Mouse (Mus musculus) intestine, embryonic 15.5 days (tissue): ENCODE data around the gene Gng7. TPM values are rescaled to one million over a fixed set of nuclear protein-coding genes. Genes with fewer than 3 reads are reported as not detected.

ENCODE experiments used
- ATAC-seq: fragments of 200-750 bp; cut with Nextera tagmentation; 2 replicates; pipeline ENCODE4 v1.8.0; 2017; ENCODE audit warnings: moderate TSS enrichment, moderate library complexity
- H3K27ac ChIP-seq: fragments of 300-500 bp; sonication (generic); 2 replicates; pipeline ENCODE4 v1.5.1; 2015; ENCODE audit warnings: mild to moderate bottlenecking, inconsistent platforms
- H3K27me3 ChIP-seq: fragments of 300-500 bp; sonication (generic); replicated peaks from 2 replicates; pipeline ENCODE4 v1.6.1; 2015; ENCODE audit warnings: inconsistent platforms
- H3K36me3 ChIP-seq: fragments of 300-500 bp; sonication (generic); 2 replicates; pipeline ENCODE4 v1.6.1; 2015; ENCODE audit warnings: inconsistent platforms
- H3K4me1 ChIP-seq: fragments of 300-500 bp; sonication (generic); replicated peaks from 2 replicates; pipeline ENCODE4 v1.6.1; 2015; ENCODE audit warnings: inconsistent platforms
- H3K4me2 ChIP-seq: fragments of 300-500 bp; sonication (generic); replicated peaks from 2 replicates; pipeline ENCODE4 v1.6.1; 2015; ENCODE audit warnings: mild to moderate bottlenecking, inconsistent platforms
- H3K4me3 ChIP-seq: fragments of 300-500 bp; sonication (generic); replicated peaks from 2 replicates; pipeline ENCODE4 v1.5.1; 2015; ENCODE audit warnings: inconsistent platforms
- H3K9ac ChIP-seq: fragments of 300-500 bp; sonication (generic); 2 replicates; pipeline ENCODE4 v1.6.1; 2015; ENCODE audit warnings: inconsistent platforms
- H3K9me3 ChIP-seq: fragments of 300-500 bp; sonication (generic); 2 replicates; pipeline ENCODE4 v1.6.1; 2016; ENCODE audit warnings: inconsistent platforms
- WGBS: fragments of 180-500 bp; shearing (Covaris S2); methylation state at CpG from one replicate; pipeline ENCODE4 v1.1.7; 2015; 5-methylcytosine and 5-hydroxymethylcytosine counted together
- polyA plus RNA-seq: library from polyadenylated mRNA; unstranded; fragments of >200 nt; fragmentation: Nextera tagmentation; extraction: Ambion mirVana; gene quantifications from 2 replicates; pipeline ENCODE4 v1.2.1, GENCODE M21; 2015

Gng7 gene
- polyA plus RNA-seq, 1 experiment from 2014 or later, result 4.7 TPM

GRCm38 (mm10) chr10:80928586-80929298, 86.0 kb downstream of the Gng7 start:
- peak overlapping the region; percentile 96 for H3K4me2 ChIP-seq
- H3K27ac ChIP-seq, result peak overlapping the region; percentile 87
- H3K27me3 ChIP-seq, result 0 out of 2 replicates have a peak, but pooled peaks cover 2% of the 10 kb centered on the region
- peak; percentile 66 for ATAC-seq
- H3K4me3 ChIP-seq, result peak overlapping the region; percentile 55
- no peaks in the 10 kb centered on the region for H3K36me3 ChIP-seq
- H3K9ac ChIP-seq, result peak overlapping the region; percentile 70
- under 1% methylated on average over 48 of the region's 48 CpGs for WGBS
- peaks cover 46% of the 10 kb centered on the region for H3K4me1 ChIP-seq
- H3K9me3 ChIP-seq, result no peaks in the 10 kb centered on the region

DNA sequence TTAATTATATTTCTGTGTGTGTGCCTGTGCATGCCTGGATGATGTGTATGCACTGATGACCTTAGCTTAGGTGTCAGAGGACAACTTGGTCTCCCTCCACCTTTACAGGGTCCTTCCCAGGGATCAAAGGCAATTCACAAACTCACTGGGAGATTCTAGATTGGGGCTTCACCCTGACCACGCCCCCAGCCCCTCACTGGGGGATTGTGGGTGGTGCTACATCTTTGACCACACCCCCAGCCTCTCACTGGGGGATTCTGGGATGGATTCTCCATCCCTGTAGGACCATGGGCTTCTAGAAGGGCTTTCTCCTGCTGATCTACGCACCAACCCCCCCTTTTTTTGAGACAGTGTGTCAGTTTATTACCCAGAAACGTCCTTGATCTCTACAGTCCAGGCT, 89.3 kb downstream of the Gng7 start:
- no peak for ATAC-seq
- no peak overlapping the region for H3K27ac ChIP-seq
- H3K36me3 ChIP-seq, result no peaks in the 10 kb centered on the region
- H3K4me3 ChIP-seq, result no peak overlapping the region
- H3K4me1 ChIP-seq, result peaks cover 19% of the 10 kb centered on the region
- 49% methylated on average over 3 of the region's 3 CpGs for WGBS
- no peaks in the 10 kb centered on the region for H3K27me3 ChIP-seq
- H3K4me2 ChIP-seq, result no peak overlapping the region
- H3K9me3 ChIP-seq, result no peaks in the 10 kb centered on the region
- no peak overlapping the region for H3K9ac ChIP-seq

- ATAC-seq, result peak; percentile 14; the same call in 1 of the 2 replicates
- Histone ChIP-seq H3K27ac (peak overlapping the region; percentile 65; the same call in 1 of the 2 replicates), H3K4me1 (peaks cover 14% of the 10 kb centered on the region; the same call in 1 of the 2 replicates), H3K9ac (peak overlapping the region; percentile 32; the same call in 1 of the 2 replicates), H3K4me3 (peak overlapping the region; percentile 23), H3K9me3 (no peaks in the 10 kb centered on the region), H3K36me3 (no peaks in the 10 kb centered on the region), H3K4me2 (peak overlapping the region; percentile 62), H3K27me3 (no peaks in the 10 kb centered on the region)
- 9% methylated on average over 16 of the region's 16 CpGs for WGBS
Measured at GRCm38 (mm10) chr10:80921923-80922322, 92.8 kb downstream of the Gng7 start.

DNA sequence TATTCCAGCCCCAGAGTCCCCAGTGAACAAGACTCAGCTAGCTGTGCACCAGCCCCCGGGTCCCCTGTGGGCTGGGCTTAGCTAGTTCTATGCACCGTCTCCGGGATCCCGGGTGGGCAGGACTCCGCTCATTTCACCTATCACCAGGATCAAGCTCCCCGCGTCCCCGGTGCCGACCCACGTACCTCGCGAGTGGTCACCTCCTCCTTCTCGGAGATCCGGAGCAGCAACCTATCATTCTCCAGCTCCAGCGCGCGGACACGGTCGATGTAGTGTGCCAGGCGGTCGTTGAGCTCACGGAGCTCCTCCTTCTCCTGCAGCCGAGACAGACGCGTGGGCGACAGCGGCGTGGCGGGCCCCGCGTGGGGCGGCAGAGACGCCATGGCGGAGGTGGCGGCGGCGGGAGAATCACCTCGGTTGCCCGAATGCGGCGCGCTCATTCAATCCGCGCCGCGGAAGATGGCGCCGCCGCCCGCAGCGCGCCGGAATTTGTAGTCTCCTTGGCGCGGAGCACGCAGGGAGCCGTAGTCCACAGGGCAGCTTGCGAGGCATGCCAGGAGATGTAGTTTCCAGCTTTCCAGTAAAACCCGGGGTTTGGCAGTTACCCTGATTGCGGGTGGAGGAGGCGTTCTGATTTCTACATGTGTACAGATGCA, 96.8 kb downstream of the Gng7 start, which contains the start of gene Lmnb2:
TSS of gene Lmnb2 (minus strand) at position 467 of the 656 bp plus-strand sequence.
- peak; percentile 55 for ATAC-seq
- under 1% methylated on average over 61 of the region's 61 CpGs for whole genome bisulfite sequencing
- no peaks in the 10 kb centered on the region for H3K27me3 ChIP-seq

DNA sequence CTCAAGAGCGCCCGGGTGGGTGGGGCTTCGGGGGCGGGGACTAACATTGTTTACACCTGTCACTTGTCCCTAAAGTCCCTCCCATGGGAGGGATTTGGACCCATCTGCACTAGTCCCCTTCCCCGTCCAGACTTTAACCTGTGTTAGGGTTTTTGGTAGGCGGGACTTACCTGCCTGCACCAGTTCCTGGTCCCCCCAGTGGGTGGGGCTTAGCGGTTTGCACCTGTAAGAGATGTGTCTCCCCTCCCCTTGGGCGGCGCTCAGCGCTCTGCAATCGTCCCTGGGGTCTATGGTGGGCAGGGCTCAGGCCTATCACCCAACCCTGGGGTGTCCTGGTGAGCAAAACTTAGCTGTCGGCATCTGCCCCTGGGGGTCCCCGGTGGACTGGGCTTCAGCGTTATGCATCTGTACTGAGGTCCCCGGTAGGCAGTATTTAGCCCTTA, 97.4 kb downstream of the Gng7 start:
- peaks cover 36% of the 10 kb centered on the region for H3K4me1 ChIP-seq
- H3K27ac ChIP-seq, result peak overlapping the region; percentile 72
- H3K36me3 ChIP-seq, result no peaks in the 10 kb centered on the region
- H3K9ac ChIP-seq, result peak overlapping the region; percentile 65
- peak overlapping the region; percentile 85 for H3K4me2 ChIP-seq
- peak overlapping the region; percentile 67 for H3K4me3 ChIP-seq
- no peaks in the 10 kb centered on the region for H3K9me3 ChIP-seq
- H3K27me3 ChIP-seq, result no peaks in the 10 kb centered on the region
- ATAC-seq, result peak; percentile 74
- WGBS, result 2% methylated on average over 15 of the region's 15 CpGs

More for the DNA sequence above, 96.8 kb downstream of the Gng7 start, which contains the start of gene Lmnb2:
- H3K4me2 ChIP-seq, result peak within 1 kb of the TSS; percentile 85
- no peaks in the 10 kb centered on the region for H3K36me3 ChIP-seq
- peak within 1 kb of the TSS; percentile 72 for H3K27ac ChIP-seq
- H3K9me3 ChIP-seq, result no peaks in the 10 kb centered on the region
- peak within 1 kb of the TSS; percentile 67 for H3K4me3 ChIP-seq
- peaks cover 36% of the 10 kb centered on the region for H3K4me1 ChIP-seq
- H3K9ac ChIP-seq, result peak within 1 kb of the TSS; percentile 65

GRCm38 (mm10) chr10:80915736-80916135, 99.0 kb downstream of the Gng7 start:
- Histone ChIP-seq H3K27me3 (no peaks in the 10 kb centered on the region), H3K4me1 (peaks cover 30% of the 10 kb centered on the region), H3K4me3 (no peak overlapping the region), H3K36me3 (0 out of 2 replicates have a peak, but pooled peaks cover 4% of the 10 kb centered on the region), H3K4me2 (no peak overlapping the region), H3K27ac (no peak overlapping the region), H3K9me3 (no peaks in the 10 kb centered on the region), H3K9ac (no peak overlapping the region)
- ATAC-seq, result no peak
- 85% methylated on average over 4 of the region's 4 CpGs for WGBS

DNA sequence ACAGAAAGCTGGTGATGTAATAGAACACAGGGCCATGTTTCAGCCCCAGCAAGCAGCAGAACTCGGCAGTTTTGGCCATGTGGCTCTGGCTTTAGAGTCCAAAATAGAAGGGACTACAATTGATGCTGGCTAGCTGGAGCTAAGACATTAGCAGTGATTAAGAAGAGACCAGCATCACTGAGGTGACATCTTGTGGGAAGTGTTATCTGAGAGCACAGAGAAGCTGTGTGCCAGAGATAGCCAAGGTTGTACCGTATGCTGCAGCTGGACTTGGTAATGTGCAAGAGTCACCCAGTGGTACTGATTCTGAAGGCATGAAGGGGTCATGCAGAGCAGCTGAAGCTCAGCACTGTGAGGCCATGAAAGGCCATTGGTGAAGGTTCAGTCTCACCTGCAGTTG, 99.5 kb downstream of the Gng7 start:
- H3K36me3 ChIP-seq, result peaks cover 6% of the 10 kb centered on the region; the same call in 1 of the 2 replicates
- H3K27me3 ChIP-seq, result no peaks in the 10 kb centered on the region
- H3K9ac ChIP-seq, result no peak overlapping the region
- 84% methylated on average over 2 of the region's 2 CpGs for WGBS
- ATAC-seq, result no peak
- no peak overlapping the region for H3K27ac ChIP-seq
- no peak overlapping the region for H3K4me3 ChIP-seq
- H3K4me1 ChIP-seq, result peaks cover 30% of the 10 kb centered on the region
- H3K9me3 ChIP-seq, result no peaks in the 10 kb centered on the region
- no peak overlapping the region for H3K4me2 ChIP-seq

- Histone ChIP-seq H3K27ac (peak overlapping the region; percentile 27; the same call in 1 of the 2 replicates), H3K4me2 (no peak overlapping the region), H3K27me3 (no peaks in the 10 kb centered on the region), H3K4me1 (peaks cover 30% of the 10 kb centered on the region), H3K9me3 (no peaks in the 10 kb centered on the region), H3K4me3 (no peak overlapping the region), H3K9ac (no peak overlapping the region), H3K36me3 (peaks cover 16% of the 10 kb centered on the region)
- whole genome bisulfite sequencing, result 78% methylated on average over 5 of the region's 5 CpGs
- ATAC-seq, result peak; percentile 44
Measured at GRCm38 (mm10) chr10:80914253-80914656, 100.5 kb downstream of the Gng7 start.

GRCm38 (mm10) chr10:80913364-80914011, 101.3 kb downstream of the Gng7 start:
- 92% methylated on average over 7 of the region's 8 CpGs for WGBS

DNA sequence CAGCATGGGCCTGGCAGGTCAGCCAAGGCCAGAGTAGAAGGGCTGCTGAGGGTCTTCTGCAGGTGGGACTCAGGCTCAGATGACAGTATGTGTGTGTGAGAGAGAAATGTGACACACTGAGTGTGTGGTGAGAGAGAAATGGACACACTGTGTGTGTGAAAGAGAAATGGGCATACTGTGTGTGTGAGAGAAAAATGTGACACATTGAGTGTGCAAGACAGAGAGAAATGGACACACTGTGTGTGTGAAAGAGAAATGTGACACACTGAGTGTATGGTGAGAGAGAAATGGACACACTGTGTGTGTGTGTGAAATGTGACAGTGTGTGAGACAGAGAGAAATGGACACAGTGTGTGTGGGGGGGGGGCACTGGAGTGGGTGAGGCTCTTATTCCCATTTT, 102.9 kb downstream of the Gng7 start:
- Histone ChIP-seq H3K9ac (no peak overlapping the region), H3K36me3 (peaks cover 17% of the 10 kb centered on the region), H3K9me3 (no peaks in the 10 kb centered on the region), H3K27me3 (no peaks in the 10 kb centered on the region), H3K4me3 (no peak overlapping the region), H3K27ac (no peak overlapping the region), H3K4me2 (no peak overlapping the region), H3K4me1 (peaks cover 23% of the 10 kb centered on the region)
- ATAC-seq, result no peak

More at GRCm38 (mm10) chr10:80913364-80914011, 101.3 kb downstream of the Gng7 start:
- Histone ChIP-seq H3K27me3 (no peaks in the 10 kb centered on the region), H3K4me2 (no peak overlapping the region), H3K4me3 (no peak overlapping the region), H3K27ac (0 out of 2 replicates have a peak overlapping the region, but pooled peaks have one; percentile 27), H3K4me1 (peaks cover 30% of the 10 kb centered on the region), H3K9me3 (no peaks in the 10 kb centered on the region), H3K36me3 (peaks cover 17% of the 10 kb centered on the region), H3K9ac (no peak overlapping the region)
- no peak for ATAC-seq

DNA sequence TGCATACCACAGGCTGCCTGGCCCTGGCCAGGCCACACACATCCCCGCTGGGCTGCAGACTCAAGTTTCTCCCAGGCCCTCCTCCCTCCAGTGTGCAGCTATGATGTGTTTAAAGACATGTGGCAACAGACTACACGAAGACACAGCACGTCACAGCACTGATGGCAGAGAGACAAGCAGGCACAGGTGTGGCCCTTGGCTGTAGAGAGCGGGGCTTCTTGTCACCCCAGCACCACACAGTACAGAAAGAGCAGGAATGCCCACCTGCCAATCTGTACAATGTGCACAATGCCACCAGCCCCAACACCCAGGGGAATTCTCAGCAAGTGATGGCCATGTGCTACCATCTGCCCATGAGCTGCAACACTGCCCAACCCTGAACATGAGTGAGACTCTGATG, 103.4 kb downstream of the Gng7 start:
- Histone ChIP-seq H3K27ac (no peak overlapping the region), H3K4me1 (peaks cover 19% of the 10 kb centered on the region), H3K36me3 (peaks cover 17% of the 10 kb centered on the region), H3K4me3 (no peak overlapping the region), H3K27me3 (no peaks in the 10 kb centered on the region), H3K9me3 (no peaks in the 10 kb centered on the region), H3K4me2 (no peak overlapping the region), H3K9ac (no peak overlapping the region)
- ATAC-seq, result no peak
- 98% methylated on average over 4 of the region's 4 CpGs for WGBS
